Mouse (Mus musculus) embryonic facial prominence, embryonic 13.5 days (tissue): Measurements from ENCODE around the gene Srgap2. TPM values are rescaled to one million over a fixed set of nuclear protein-coding genes. Genes with fewer than 3 reads are reported as not detected.
"Not testable (repeated sequence)": the region's sequence is repeated elsewhere in the genome, so short reads cannot be mapped to it uniquely, and the experiment has no call there.

Source experiments
- ATAC-seq: fragments of 200-750 bp; cut with Nextera tagmentation; 2 replicates; pipeline ENCODE4 v1.8.0; 2017; ENCODE audit warnings: low read depth; ENCODE audit not compliant: insufficient number of reproducible peaks, insufficient read depth, low FRiP score, low TSS enrichment
- H3K27ac ChIP-seq: fragments of 300-500 bp; sonication (generic); 2 replicates; pipeline ENCODE4 v1.5.1; 2015; ENCODE audit warnings: moderate library complexity, mild to moderate bottlenecking, inconsistent platforms
- H3K27me3 ChIP-seq: fragments of 300-500 bp; sonication (generic); 2 replicates; pipeline ENCODE4 v1.6.1; 2015; ENCODE audit warnings: mild to moderate bottlenecking, inconsistent platforms
- H3K36me3 ChIP-seq: fragments of 300-500 bp; sonication (generic); 2 replicates; pipeline ENCODE4 v1.6.1; 2015; ENCODE audit warnings: mild to moderate bottlenecking, inconsistent platforms
- H3K4me1 ChIP-seq: fragments of 300-500 bp; sonication (generic); 2 replicates; pipeline ENCODE4 v1.6.1; 2015; ENCODE audit warnings: inconsistent platforms
- H3K4me2 ChIP-seq: fragments of 300-500 bp; sonication (generic); 2 replicates; pipeline ENCODE4 v1.6.1; 2015; ENCODE audit warnings: moderate library complexity, mild to moderate bottlenecking, inconsistent platforms
- H3K4me3 ChIP-seq: fragments of 300-500 bp; sonication (generic); 2 replicates; pipeline ENCODE4 v1.5.1; 2015; ENCODE audit warnings: mild to moderate bottlenecking, inconsistent platforms
- H3K9ac ChIP-seq: fragments of 300-500 bp; sonication (generic); 2 replicates; pipeline ENCODE4 v1.6.1; 2015; ENCODE audit warnings: mild to moderate bottlenecking, inconsistent platforms
- H3K9me3 ChIP-seq: fragments of 300-500 bp; sonication (generic); 2 replicates; pipeline ENCODE4 v1.6.1; 2016; ENCODE audit warnings: inconsistent platforms
- WGBS: fragments of 180-500 bp; shearing (Covaris S2); methylation state at CpG from one replicate; pipeline ENCODE4 v1.1.7; 2015; ENCODE audit warnings: mixed read lengths; 5-methylcytosine and 5-hydroxymethylcytosine counted together
- polyA plus RNA-seq: library from polyadenylated mRNA; unstranded; fragments of >200 nt; fragmentation: Nextera tagmentation; extraction: Ambion mirVana; gene quantifications from 2 replicates; pipeline ENCODE4 v1.2.1, GENCODE M21; 2015

The Srgap2 gene
- 16.6 and 20.0 TPM in 2 replicates for polyA plus RNA-seq

DNA sequence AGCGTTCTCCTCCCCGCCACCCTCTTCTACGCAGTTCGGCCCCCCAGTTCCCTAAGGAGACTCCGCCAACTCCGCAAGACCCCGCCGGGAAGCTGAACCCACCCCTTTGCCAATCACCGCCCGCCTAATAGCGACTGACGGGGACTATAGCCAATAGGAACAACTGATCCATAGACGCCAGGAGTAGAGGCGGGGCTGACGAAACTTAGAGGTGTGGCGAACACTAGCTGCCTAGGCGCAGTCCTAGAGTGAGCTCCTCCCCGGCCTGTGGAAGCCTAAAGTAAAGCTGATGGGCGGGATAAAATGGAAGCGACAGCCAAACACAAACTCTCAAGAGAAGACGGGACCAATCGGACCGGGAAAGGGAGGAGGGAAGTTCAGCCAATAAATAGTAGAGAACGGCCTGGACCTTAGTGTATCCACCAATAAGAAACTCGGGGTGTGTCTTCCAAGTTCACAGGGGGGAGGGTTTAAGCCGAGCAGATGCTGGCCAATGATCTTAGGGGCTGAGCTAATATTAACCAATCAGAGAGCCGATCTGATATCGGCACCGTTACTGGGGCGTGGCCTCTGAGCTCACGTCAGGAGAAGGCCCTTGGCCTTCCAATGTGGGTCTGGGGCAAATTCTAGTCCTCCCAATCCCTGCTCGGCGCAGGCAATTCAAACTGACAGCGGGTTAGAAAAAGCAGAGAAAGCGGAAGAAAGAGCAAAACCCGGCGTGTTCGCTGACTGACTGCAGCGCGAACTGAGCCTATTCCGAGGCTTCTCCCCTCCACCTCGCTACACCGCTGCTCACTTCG is at the start of gene Srgap2, which contains the start of gene Fam72a:
Gene Srgap2, minus strand, starts transcription at position 72 of the 800 bp plus-strand sequence.
Gene Fam72a, plus strand, starts transcription at position 623 of the 800 bp plus-strand sequence.
- WGBS: under 1% methylated on average over 44 of the region's 44 CpGs
- Histone ChIP-seq H3K4me3 (peak within 1 kb of the TSS; percentile 73), H3K9ac (peak within 1 kb of the TSS; percentile 88), H3K27me3 (no peaks in the 10 kb centered on the region), H3K4me1 (peaks cover 45% of the 10 kb centered on the region), H3K36me3 (no peaks in the 10 kb centered on the region), H3K27ac (peak within 1 kb of the TSS; percentile 97), H3K9me3 (no peaks in the 10 kb centered on the region), H3K4me2 (peak within 1 kb of the TSS; percentile 91)
- peak; percentile 99 for ATAC-seq

DNA sequence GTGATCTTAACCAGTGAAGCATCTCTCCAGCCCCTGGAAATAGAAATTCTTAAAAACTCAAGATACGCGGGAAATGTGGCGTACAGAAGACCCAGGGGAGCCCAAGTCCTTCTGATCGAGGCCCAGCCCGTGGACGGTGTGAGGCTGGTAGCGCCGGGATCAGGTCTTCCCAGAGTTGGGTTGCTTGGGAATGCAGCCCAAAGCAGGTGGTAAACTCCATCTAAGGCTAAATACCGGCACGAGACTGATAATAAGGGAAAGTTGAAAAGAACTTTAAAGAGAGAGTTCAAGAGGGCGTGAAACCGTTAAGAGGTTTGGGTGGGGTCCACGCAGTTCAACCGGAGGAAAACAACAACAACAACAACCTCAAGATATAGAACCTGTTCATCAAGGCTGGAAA is 46.6 kb upstream of the Srgap2 start:
- no peaks in the 10 kb centered on the region for H3K27me3 ChIP-seq
- H3K9me3 ChIP-seq: no peaks in the 10 kb centered on the region
- 88% methylated on average over 14 of the region's 14 CpGs for WGBS
- H3K4me1 ChIP-seq: no peaks in the 10 kb centered on the region
- no peaks in the 10 kb centered on the region for H3K36me3 ChIP-seq
- H3K27ac ChIP-seq: no peak overlapping the region
- 0 out of 2 replicates have a peak, but pooled peaks have one; percentile 69 for ATAC-seq
- H3K4me2 ChIP-seq: no peak overlapping the region
- H3K4me3 ChIP-seq: no peak overlapping the region
- no peak overlapping the region for H3K9ac ChIP-seq

DNA sequence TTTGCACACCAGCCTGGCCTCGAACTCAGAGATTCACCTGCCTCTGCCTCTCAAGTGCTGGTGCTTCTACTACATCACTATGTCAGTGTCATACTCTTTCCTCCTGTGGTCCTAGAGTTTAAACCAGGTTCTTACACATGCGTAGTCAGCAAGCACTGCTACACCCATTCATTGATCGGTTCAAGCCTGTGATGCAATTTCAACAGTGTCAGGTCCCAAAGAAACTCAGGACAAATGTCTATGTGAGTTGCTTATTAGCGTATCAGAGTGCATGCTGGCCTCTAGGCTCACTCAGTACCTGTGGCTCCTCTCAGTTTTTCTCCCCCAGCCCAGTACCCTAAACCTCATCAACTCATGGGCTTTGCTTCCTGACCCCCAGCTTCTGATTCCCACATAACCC is 43.2 kb upstream of the Srgap2 start:
- H3K27ac ChIP-seq: no peak overlapping the region
- ATAC-seq: no peak
- no peaks in the 10 kb centered on the region for H3K36me3 ChIP-seq
- WGBS: 90% methylated on average over 4 of the region's 4 CpGs
- H3K9me3 ChIP-seq: no peaks in the 10 kb centered on the region
- H3K27me3 ChIP-seq: no peaks in the 10 kb centered on the region
- H3K4me1 ChIP-seq: no peaks in the 10 kb centered on the region
- H3K9ac ChIP-seq: no peak overlapping the region
- no peak overlapping the region for H3K4me3 ChIP-seq
- H3K4me2 ChIP-seq: no peak overlapping the region

DNA sequence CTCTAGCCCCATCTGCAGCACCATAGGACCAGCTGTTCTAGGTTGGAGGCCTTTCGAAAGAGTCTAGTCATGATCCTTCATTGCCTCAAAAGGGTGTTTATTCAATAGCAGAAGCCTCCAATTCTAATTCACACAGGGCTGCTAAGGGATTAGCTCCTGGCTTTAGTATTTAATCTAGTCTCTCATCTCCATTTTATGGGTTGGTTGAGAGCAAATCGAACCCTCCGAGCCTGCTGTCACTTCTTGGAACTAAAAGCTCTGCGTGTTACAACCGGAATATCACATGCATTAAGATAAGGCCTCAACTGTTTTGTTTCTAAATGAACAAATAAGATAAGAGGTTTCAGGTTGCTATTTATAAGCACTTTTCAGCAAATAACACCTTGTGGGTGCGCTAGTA is 42.6 kb upstream of the Srgap2 start:
- 92% methylated on average over 6 of the region's 6 CpGs for WGBS
- Histone ChIP-seq H3K9me3 (no peaks in the 10 kb centered on the region), H3K9ac (no peak overlapping the region), H3K27ac (no peak overlapping the region), H3K4me1 (no peaks in the 10 kb centered on the region), H3K4me3 (no peak overlapping the region), H3K36me3 (no peaks in the 10 kb centered on the region), H3K4me2 (no peak overlapping the region), H3K27me3 (no peaks in the 10 kb centered on the region)
- ATAC-seq: no peak

DNA sequence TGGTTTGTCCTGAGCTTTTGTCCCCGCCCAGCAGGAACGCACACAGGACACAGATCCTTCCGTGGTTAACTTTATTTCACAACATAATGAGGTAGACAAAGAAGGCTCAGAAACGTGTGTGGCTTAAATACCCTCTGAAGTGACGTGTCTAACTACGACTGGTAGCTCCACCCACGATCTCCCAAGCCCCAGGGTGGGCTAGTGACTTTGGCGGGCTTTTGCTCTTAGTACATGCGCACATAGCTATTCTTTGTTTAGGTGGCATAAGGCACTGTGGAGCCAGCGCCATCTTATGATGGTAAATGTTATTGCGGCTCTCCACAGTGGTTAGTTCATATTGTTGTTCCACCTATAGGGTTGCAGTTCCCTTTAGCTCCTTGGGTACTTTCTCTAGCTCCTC is 38.9 kb upstream of the Srgap2 start:
- WGBS: 39% methylated on average over 11 of the region's 11 CpGs
- not testable (repeated sequence) for H3K4me3 ChIP-seq, H3K36me3 ChIP-seq, ATAC-seq, H3K4me2 ChIP-seq, H3K9ac ChIP-seq, H3K27ac ChIP-seq, H3K4me1 ChIP-seq, H3K9me3 ChIP-seq, H3K27me3 ChIP-seq

DNA sequence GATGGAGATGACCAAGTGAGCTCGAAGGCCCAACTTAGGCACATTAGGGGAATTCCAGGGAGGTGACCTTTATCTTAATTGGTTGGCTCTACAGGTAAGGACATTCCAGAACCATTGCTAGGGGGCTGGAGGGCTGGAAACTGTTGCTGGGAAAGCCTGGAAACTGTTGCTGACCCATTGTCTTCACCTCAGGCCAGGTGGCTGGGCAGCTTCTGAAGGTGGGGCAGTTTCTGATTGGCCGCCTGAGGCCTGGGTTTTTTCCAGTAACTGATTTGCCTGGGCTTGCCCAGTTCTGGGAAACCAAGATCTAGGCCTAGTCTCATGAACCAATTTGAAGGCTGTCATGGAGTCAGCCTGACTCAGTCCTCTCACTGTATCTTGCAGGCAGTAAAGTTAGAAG is 34.9 kb upstream of the Srgap2 start:
- no peak overlapping the region for H3K4me3 ChIP-seq
- H3K27ac ChIP-seq: no peak overlapping the region
- no peaks in the 10 kb centered on the region for H3K36me3 ChIP-seq
- H3K9me3 ChIP-seq: no peaks in the 10 kb centered on the region
- no peaks in the 10 kb centered on the region for H3K4me1 ChIP-seq
- H3K9ac ChIP-seq: no peak overlapping the region
- ATAC-seq: no peak
- no peak overlapping the region for H3K4me2 ChIP-seq
- H3K27me3 ChIP-seq: no peaks in the 10 kb centered on the region
- 85% methylated on average over 2 of the region's 2 CpGs for WGBS

DNA sequence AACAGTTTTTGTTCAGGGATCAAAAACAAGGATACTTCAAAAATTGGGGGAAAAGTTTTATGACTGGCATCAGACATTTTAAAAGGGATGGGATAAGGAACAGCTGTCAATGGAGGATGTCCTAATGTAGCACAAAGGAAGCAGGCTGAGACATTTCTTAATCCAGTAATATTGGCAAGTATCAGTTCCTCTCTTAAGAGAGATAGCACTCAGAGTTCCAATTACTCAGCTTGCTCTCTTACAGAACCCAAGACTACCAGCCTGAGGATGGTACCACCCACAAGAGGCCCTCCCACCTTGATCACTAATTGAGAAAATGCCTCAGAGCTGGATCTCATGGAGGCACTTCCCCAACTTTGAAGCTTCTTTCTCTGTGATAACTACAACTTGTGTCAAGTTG is 33.3 kb upstream of the Srgap2 start:
- Histone ChIP-seq H3K27me3 (no peaks in the 10 kb centered on the region), H3K4me1 (0 out of 2 replicates have a peak, but pooled peaks cover under 1% of the 10 kb centered on the region), H3K36me3 (no peaks in the 10 kb centered on the region), H3K4me3 (no peak overlapping the region), H3K27ac (no peak overlapping the region), H3K9me3 (no peaks in the 10 kb centered on the region), H3K9ac (no peak overlapping the region), H3K4me2 (no peak overlapping the region)
- no peak for ATAC-seq

DNA sequence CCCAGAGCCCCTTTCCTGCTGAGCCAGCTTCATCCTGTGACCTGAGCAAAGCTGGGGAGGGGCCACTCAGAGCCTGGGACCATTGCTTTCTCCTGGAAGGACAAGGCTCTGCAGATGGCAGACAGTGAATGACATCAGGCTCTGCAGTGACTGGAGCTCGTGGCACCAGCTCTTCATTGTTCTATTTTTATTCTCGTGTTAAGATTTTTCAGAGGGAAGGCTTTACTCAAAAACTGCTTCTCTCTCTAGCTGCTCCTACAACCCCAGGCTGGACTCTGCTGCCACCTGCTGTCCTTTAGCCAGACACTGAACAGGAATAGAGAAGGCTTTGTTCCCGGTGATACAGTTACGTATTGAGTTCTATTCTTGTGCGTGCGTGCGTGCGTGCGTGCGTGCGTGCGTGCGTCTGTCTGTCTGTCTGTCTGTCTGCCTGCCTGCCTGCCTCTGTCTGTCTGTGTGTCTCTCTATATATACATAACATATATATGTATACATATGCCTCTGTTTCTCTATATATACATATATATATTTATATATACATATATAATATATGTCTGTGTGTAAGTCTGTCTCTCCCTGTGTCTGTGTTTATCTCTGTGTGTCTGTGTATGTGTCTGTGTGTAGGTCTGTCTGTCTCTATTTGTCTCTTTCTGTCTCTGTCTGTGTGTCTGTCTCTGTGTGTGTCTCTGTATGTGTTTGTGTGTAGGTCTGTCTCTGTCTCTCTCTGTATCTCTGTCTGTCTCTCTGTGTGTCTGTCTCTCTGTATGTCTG is 28.1 kb upstream of the Srgap2 start:
- peaks cover 7% of the 10 kb centered on the region; the same call in 1 of the 2 replicates for H3K4me1 ChIP-seq
- 4% methylated on average over 13 of the region's 13 CpGs for WGBS
- no peaks in the 10 kb centered on the region for H3K36me3 ChIP-seq
- peak; percentile 88 for ATAC-seq
- H3K9ac ChIP-seq: peak overlapping the region; percentile 70
- no peaks in the 10 kb centered on the region for H3K9me3 ChIP-seq
- peak overlapping the region; percentile 71 for H3K27ac ChIP-seq
- peak overlapping the region; percentile 5; the same call in 1 of the 2 replicates for H3K4me3 ChIP-seq
- H3K4me2 ChIP-seq: peak overlapping the region; percentile 53
- no peaks in the 10 kb centered on the region for H3K27me3 ChIP-seq

DNA sequence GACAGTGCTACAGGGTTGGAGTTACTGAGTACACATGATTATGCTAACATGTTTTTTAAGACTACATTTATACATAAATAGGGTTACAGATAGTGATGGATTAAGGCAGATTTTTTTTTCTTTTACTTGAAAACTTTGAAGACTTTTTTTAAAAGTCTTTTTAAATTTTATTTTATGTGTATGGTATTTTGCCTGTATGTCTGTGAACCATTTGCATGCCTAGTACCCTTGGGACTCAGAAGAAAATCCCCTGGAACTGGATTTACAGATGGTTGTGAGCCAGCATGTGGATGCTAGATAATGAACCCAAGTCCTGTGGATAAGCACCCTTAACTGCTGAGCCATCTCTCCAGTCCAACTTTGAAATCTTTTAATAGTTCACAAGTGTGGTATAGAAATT is 26.3 kb upstream of the Srgap2 start:
- no peaks in the 10 kb centered on the region for H3K36me3 ChIP-seq
- H3K4me2 ChIP-seq: no peak overlapping the region
- H3K27me3 ChIP-seq: no peaks in the 10 kb centered on the region
- H3K9me3 ChIP-seq: no peaks in the 10 kb centered on the region
- no peak overlapping the region for H3K27ac ChIP-seq
- H3K4me3 ChIP-seq: no peak overlapping the region
- H3K9ac ChIP-seq: no peak overlapping the region
- no peak for ATAC-seq
- H3K4me1 ChIP-seq: peaks cover 14% of the 10 kb centered on the region

DNA sequence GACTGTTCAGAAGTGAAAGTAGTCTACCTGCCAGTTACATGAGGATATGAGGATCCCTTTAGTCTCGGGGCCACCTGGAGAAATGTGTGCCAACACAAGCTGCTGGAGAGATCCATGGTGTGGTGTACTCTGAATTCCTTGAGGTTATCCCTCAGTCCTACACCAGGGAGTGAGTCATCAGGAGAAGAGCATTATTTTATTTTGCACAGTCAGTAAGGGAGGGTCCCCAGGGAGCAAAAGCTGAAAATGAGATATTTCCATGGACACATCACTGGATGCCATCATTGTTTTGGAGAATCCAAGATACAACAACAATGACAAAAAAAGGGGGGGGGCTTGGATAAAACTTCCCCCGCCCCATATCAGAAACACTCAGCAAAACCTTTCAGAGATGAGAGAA is 24.8 kb upstream of the Srgap2 start:
- Histone ChIP-seq H3K27me3 (no peaks in the 10 kb centered on the region), H3K27ac (no peak overlapping the region), H3K36me3 (no peaks in the 10 kb centered on the region), H3K9me3 (no peaks in the 10 kb centered on the region), H3K9ac (no peak overlapping the region), H3K4me2 (no peak overlapping the region), H3K4me1 (peaks cover 15% of the 10 kb centered on the region), H3K4me3 (no peak overlapping the region)
- 89% methylated on average over 2 of the region's 2 CpGs for WGBS
- no peak for ATAC-seq

DNA sequence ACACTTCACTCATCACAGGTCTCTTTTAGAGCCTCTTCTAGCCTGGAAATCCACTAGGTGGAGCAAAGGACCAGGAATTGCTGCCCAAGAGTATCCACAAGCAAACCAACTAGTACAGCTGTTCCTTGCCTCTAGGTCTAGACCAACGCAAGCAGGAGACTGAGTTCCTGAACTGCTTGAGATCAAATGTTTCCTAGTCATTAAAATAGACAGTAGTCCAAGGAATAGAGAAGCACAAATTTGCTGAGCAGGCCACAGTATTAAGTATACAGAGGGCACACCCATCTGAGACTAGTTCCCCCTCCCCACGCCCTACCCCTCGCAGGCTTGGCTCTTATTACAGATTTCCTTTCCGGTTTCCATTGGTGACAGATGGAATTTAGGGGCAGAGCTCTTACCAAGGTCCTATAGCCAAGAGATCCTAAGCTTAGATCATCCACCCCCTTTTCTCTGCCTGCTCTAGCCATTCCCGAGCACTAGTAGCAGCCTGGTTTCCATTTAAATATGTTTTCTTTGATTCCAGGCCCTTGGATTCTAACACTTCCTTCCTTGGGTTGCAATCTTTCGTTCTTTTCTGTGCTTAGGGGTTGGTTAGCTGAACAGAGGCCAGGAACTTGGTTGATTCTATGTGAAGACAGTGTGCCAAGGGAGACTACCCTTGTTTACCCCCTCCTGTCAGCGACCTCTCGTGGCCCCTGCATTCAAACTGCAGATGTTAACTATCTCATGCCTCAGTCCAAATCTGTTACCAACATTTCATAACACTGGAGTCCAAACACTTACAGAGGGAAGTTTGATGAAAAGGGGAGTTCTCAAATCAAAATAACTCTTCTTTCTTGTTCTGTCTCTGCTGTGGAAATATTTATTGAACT is 21.6 kb upstream of the Srgap2 start:
- Histone ChIP-seq H3K27me3 (no peaks in the 10 kb centered on the region), H3K9ac (no peak overlapping the region), H3K4me1 (peaks cover 8% of the 10 kb centered on the region), H3K27ac (peak overlapping the region; percentile 67), H3K36me3 (no peaks in the 10 kb centered on the region), H3K9me3 (no peaks in the 10 kb centered on the region), H3K4me2 (peak overlapping the region; percentile 28), H3K4me3 (no peak overlapping the region)
- WGBS: 17% methylated on average over 8 of the region's 8 CpGs
- ATAC-seq: peak; percentile 64
